In the genomic region with DNA sequence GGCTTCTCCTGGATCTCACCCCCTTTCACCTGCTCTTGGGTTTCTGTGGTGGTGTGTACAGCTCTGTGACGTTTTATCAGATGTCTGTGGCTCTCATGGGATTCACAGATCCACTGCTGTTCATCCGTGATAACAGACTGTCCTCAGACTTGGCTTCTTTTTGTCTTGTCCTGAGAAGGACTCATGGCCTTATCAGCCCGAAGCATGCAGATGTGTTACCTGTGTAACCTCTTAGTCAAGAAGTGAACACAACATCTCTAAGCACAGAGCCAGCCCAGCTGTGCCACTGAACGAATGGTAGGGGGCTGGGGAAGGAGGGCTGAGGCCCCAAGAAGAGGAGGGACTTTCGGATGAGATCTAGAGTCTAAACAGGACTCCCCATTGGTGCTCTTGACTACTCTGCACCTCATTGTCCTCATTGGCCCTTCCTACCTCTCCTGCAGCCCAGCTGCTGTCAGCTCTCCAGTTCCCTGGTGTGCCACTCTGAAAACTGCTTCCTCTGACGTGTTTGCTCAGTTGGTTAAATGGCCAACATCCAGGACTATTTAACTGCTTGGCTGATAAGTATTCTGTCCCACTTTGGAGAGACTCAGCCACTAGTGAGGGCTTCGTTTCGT, we compare ENCODE assay signal across 27 mouse cellular contexts. TPM values are rescaled to one million over a fixed set of nuclear protein-coding genes. Genes with fewer than 3 reads are reported as not detected.
DNase-seq lines count a peak whose midpoint lies in the region; ATAC-seq lines count a peak whose summit lies in the region.
"Had no signal": no experiment of that assay in that cellular context is flagged by ENCODE, and none has a peak within 500 bp of the region (broad histone marks: within the 10 kb centered on the region; RNA-seq: fewer than 3 reads in every experiment).

No protein-coding gene starts in this region.

- H3K27me3 ChIP-seq in heart, embryonic 12.5 days (replicated peaks), result peaks cover 13% of the 10 kb centered on the region; the same call in 1 of the 2 replicates
- H3K27me3 ChIP-seq in liver, embryonic 16.5 days (ENCODE audit: control insufficient read depth, insufficient read depth, low read depth, low read length), result peaks cover 10% of the 10 kb centered on the region
- H3K27me3 ChIP-seq in forebrain, embryonic 12.5 days, result peaks cover 36% of the 10 kb centered on the region
- H3K27me3 ChIP-seq: forebrain, embryonic 15.5 days; heart, embryonic 15.5 days had no signal

- intact Hi-C loops in heart, postnatal 10 days (cut with DNase I), result no loop called here

- H3K4me1 ChIP-seq in heart, embryonic 12.5 days (replicated peaks), result peaks cover 10% of the 10 kb centered on the region
- peaks cover 31% of the 10 kb centered on the region for H3K4me1 ChIP-seq in liver, embryonic 16.5 days (ENCODE audit: control insufficient read depth, low read depth, low read length)
- H3K4me1 ChIP-seq in forebrain, embryonic 12.5 days, result peaks cover 22% of the 10 kb centered on the region

- no peak overlapping the region for H3K4me2 ChIP-seq in heart, embryonic 12.5 days
- peak overlapping the region; percentile 26 for H3K4me2 ChIP-seq in liver, embryonic 16.5 days (ENCODE audit: low read depth, low read length)
- H3K4me2 ChIP-seq in forebrain, embryonic 12.5 days, result no peak overlapping the region
- H3K4me2 ChIP-seq: forebrain, embryonic 15.5 days; heart, embryonic 15.5 days; midbrain, embryonic 15.5 days had no signal

- H3K9ac ChIP-seq in heart, embryonic 12.5 days, result no peak overlapping the region
- no peak overlapping the region for H3K9ac ChIP-seq in liver, embryonic 16.5 days (ENCODE audit: low read depth, low read length)
- H3K9ac ChIP-seq in forebrain, embryonic 12.5 days, result no peak overlapping the region
- H3K9ac ChIP-seq: forebrain, embryonic 15.5 days; heart, embryonic 15.5 days; midbrain, embryonic 15.5 days had no signal

- no peak overlapping the region for H3K4me3 ChIP-seq in heart, embryonic 12.5 days
- no peak overlapping the region for H3K4me3 ChIP-seq in liver, embryonic 16.5 days (ENCODE audit: low read depth, low read length)
- H3K4me3 ChIP-seq in forebrain, embryonic 12.5 days (replicated peaks), result no peak overlapping the region
- H3K4me3 ChIP-seq: embryonic facial prominence, embryonic 10.5 days; forebrain, embryonic 15.5 days; heart, embryonic 15.5 days; hindbrain, embryonic 10.5 days; left cerebral cortex, adult 2 months; megakaryocyte, embryonic 14.5 days; midbrain, embryonic 15.5 days; myocyte had no signal

- H3K27ac ChIP-seq in heart, embryonic 12.5 days (ENCODE audit: poor library complexity, severe bottlenecking), result no peak overlapping the region
- no peak overlapping the region for H3K27ac ChIP-seq in liver, embryonic 16.5 days (ENCODE audit: low read length)
- no peak overlapping the region for H3K27ac ChIP-seq in forebrain, embryonic 12.5 days
- H3K27ac ChIP-seq: embryonic facial prominence, embryonic 10.5 days; forebrain, embryonic 15.5 days; heart, embryonic 15.5 days; hindbrain, embryonic 10.5 days; hindbrain, postnatal 0 days; kidney, postnatal 0 days; left cerebral cortex, adult 2 months; limb, embryonic 10.5 days; midbrain, embryonic 15.5 days had no signal

- ATAC-seq in heart, embryonic 12.5 days (ENCODE audit: insufficient number of reproducible peaks, low FRiP score), result peak; percentile 68
- ATAC-seq in erythroid progenitor cell, adult 5-6 weeks (replicated peaks; ENCODE audit: low FRiP score, poor library complexity, severe bottlenecking), result peak; percentile 36; the same call in 1 of the 2 replicates
- peak; percentile 80 for ATAC-seq in liver, embryonic 16.5 days (ENCODE audit: low read depth)
- ATAC-seq in forebrain, embryonic 12.5 days (ENCODE audit: low FRiP score), result no peak
- ATAC-seq in activated CD4-positive, CD25-positive, alpha-beta regulatory T cell, adult 4 months, result no peak
- ATAC-seq: forebrain, embryonic 15.5 days; hindbrain, postnatal 0 days; midbrain, embryonic 15.5 days; Patski had no signal

- H3K36me3 ChIP-seq in heart, embryonic 12.5 days, result no peaks in the 10 kb centered on the region
- no peaks in the 10 kb centered on the region for H3K36me3 ChIP-seq in liver, embryonic 16.5 days (ENCODE audit: control insufficient read depth, insufficient read depth)
- H3K36me3 ChIP-seq in forebrain, embryonic 12.5 days (replicated peaks), result no peaks in the 10 kb centered on the region
- H3K36me3 ChIP-seq: embryonic facial prominence, embryonic 10.5 days; forebrain, embryonic 15.5 days; heart, embryonic 15.5 days; hindbrain, embryonic 10.5 days; limb, embryonic 10.5 days; midbrain, embryonic 15.5 days had no signal

- WGBS in heart, embryonic 12.5 days, result 54% methylated on average over 8 of the region's 8 CpGs
- WGBS in liver, embryonic 16.5 days (ENCODE audit: insufficient replicate concordance), result 26% methylated on average over 8 of the region's 8 CpGs
- 84% methylated on average over 8 of the region's 8 CpGs for WGBS in forebrain, embryonic 12.5 days

- no peaks in the 10 kb centered on the region for H3K9me3 ChIP-seq in heart, embryonic 12.5 days (replicated peaks)
- no peaks in the 10 kb centered on the region for H3K9me3 ChIP-seq in liver, embryonic 16.5 days (replicated peaks; ENCODE audit: control insufficient read depth, low read length)
- no peaks in the 10 kb centered on the region for H3K9me3 ChIP-seq in forebrain, embryonic 12.5 days
- H3K9me3 ChIP-seq: embryonic facial prominence, embryonic 10.5 days; forebrain, embryonic 15.5 days; heart, embryonic 15.5 days; hindbrain, embryonic 10.5 days; limb, embryonic 10.5 days; megakaryocyte, embryonic 14.5 days; midbrain, embryonic 15.5 days had no signal

- no peak for DNase-seq in heart, postnatal 10 days
- peak; percentile 98 for DNase-seq in MEL-GATA-1-ER (ENCODE audit: extremely low read depth, low read depth)
- no peak for DNase-seq in frontal cortex, postnatal 14 days (ENCODE audit: low spot score in 2 of 2)
- DNase-seq: adrenal gland, postnatal 14 days; B cell, adult 2 months; cerebellum, adult 8-10 months; kidney, adult 11 months; lung, adult 18-20 months; lung, postnatal 14 days; thymus, adult 2 months had no signal

RNA-seq across cellular contexts. Expression of a gene that starts 1.8 kb away (rescaled TPM):
- polyA plus RNA-seq in heart, embryonic 12.5 days (2016; fragmentation: Nextera tagmentation; extraction: Ambion mirVana), result 0.42 and 0.51 TPM in 2 replicates
- total RNA-seq in heart, postnatal 10 days (2021), result not detected
- total RNA-seq in erythroid progenitor cell, adult 5-6 weeks (2015; ENCODE audit: low replicate concordance), result 0.84 TPM in 1 of 2 replicates, not detected in the other
- total RNA-seq in erythroid progenitor cell, adult 5-6 weeks (2017; ENCODE audit: low replicate concordance), result 0.26 TPM in 1 of 2 replicates, not detected in the other
- polyA plus RNA-seq in liver, embryonic 16.5 days (2015; fragmentation: Nextera tagmentation; extraction: Ambion mirVana), result 0.39 and 0.52 TPM in 2 replicates
- polyA plus RNA-seq in forebrain, embryonic 12.5 days (2016; fragmentation: Nextera tagmentation; extraction: Ambion mirVana), result 0.33 and 0.75 TPM in 2 replicates
- not detected for polyA plus RNA-seq in activated CD4-positive, CD25-positive, alpha-beta regulatory T cell, adult 4 months (2017; shearing (Covaris generic))
- total RNA-seq: adrenal gland, postnatal 14 days had no signal

RNA-seq across cellular contexts. Expression of a gene that starts 2.2 kb away (rescaled TPM):
- polyA plus RNA-seq in heart, embryonic 12.5 days (2016; fragmentation: Nextera tagmentation; extraction: Ambion mirVana), result 1.2 and 2.2 TPM in 2 replicates
- total RNA-seq in heart, postnatal 10 days (2021), result not detected
- total RNA-seq in erythroid progenitor cell, adult 5-6 weeks (2015; ENCODE audit: low replicate concordance), result not detected in 2 replicates
- total RNA-seq in erythroid progenitor cell, adult 5-6 weeks (2017; ENCODE audit: low replicate concordance), result not detected in 2 replicates
- 2.8 and 3.3 TPM in 2 replicates for polyA plus RNA-seq in liver, embryonic 16.5 days (2015; fragmentation: Nextera tagmentation; extraction: Ambion mirVana)
- polyA plus RNA-seq in forebrain, embryonic 12.5 days (2016; fragmentation: Nextera tagmentation; extraction: Ambion mirVana), result 1.5 and 1.7 TPM in 2 replicates
- polyA plus RNA-seq in activated CD4-positive, CD25-positive, alpha-beta regulatory T cell, adult 4 months (2017; shearing (Covaris generic)), result 1 to 10 TPM in 1 of 2 experiments, not detected in 1; 1.4 TPM
- total RNA-seq: left cerebral cortex, adult 2 months had no signal

Comparison
In these comparisons a context has a peak if more than half of its experiments do, and no peak if none do; other contexts are left out.
1. ATAC-seq: peak in heart, embryonic 12.5 days (single experiment), erythroid progenitor cell, adult 5-6 weeks (single experiment) and liver, embryonic 16.5 days (single experiment); none in forebrain, embryonic 12.5 days (single experiment) and activated CD4-positive, CD25-positive, alpha-beta regulatory T cell, adult 4 months (single experiment).